Mouse (Mus musculus) liver, embryonic 14.5 days (tissue): ENCODE measurements around the gene Hsd17b12. TPM values are rescaled to one million over a fixed set of nuclear protein-coding genes. Genes with fewer than 3 reads are reported as not detected.

Source experiments
- ATAC-seq: fragments of 200-750 bp; cut with Nextera tagmentation; 2 replicates; pipeline ENCODE4 v1.8.0; 2017; ENCODE audit warnings: moderate number of reproducible peaks, mild to moderate bottlenecking, moderate library complexity; ENCODE audit not compliant: insufficient read depth
- DNase-seq, 3 experiments: peaks; one replicate each; pipeline ENCODE4 v3.0.0-alpha.2; 2012 to 2013; ENCODE audit warnings: low read depth in 3 of 3, low spot score in 3 of 3
- H3K27ac ChIP-seq: fragments of 300-500 bp; sonication (generic); 2 replicates; pipeline ENCODE4 v1.5.1; 2014; ENCODE audit warnings: moderate library complexity, mild to moderate bottlenecking, control low read depth, inconsistent platforms
- H3K27me3 ChIP-seq: fragments of 300-500 bp; sonication (generic); 2 replicates; pipeline ENCODE4 v1.6.1; 2014; ENCODE audit warnings: mild to moderate bottlenecking, low read length, moderate library complexity; ENCODE audit not compliant: control insufficient read depth, insufficient read depth
- H3K36me3 ChIP-seq: fragments of 300-500 bp; sonication (generic); replicated peaks from 2 replicates; pipeline ENCODE4 v1.6.1; 2014; ENCODE audit warnings: low read depth; ENCODE audit not compliant: control insufficient read depth, insufficient read depth
- H3K4me1 ChIP-seq, 2 experiments: fragments of 200-500 bp in 1 of 2; fragments of 300-500 bp in 1 of 2; sonication (generic) in 1 of 2; replicated peaks; 2 replicates each; pipeline ENCODE4 v1.6.1; 2012 to 2014; ENCODE audit warnings: antibody characterized with exemption in 1 of 2, inconsistent platforms in 1 of 2, low read length in 1 of 2; ENCODE audit not compliant: control insufficient read depth in 2 of 2, insufficient read depth in 2 of 2
- H3K4me2 ChIP-seq: fragments of 300-500 bp; sonication (generic); 2 replicates; pipeline ENCODE4 v1.6.1; 2014; ENCODE audit warnings: low read depth, mild to moderate bottlenecking, control low read depth, moderate library complexity
- H3K4me3 ChIP-seq, 2 experiments: fragments of 200-500 bp in 1 of 2; fragments of 300-500 bp in 1 of 2; sonication (generic) in 1 of 2; 2 replicates each; pipeline ENCODE4 v1.5.1; 2012 to 2014; ENCODE audit warnings: low read depth in 2 of 2, low read length in 2 of 2, mild to moderate bottlenecking in 2 of 2, control low read depth in 1 of 2, inconsistent platforms in 1 of 2, moderate library complexity in 1 of 2; ENCODE audit not compliant: insufficient read depth in 1 of 2
- H3K9ac ChIP-seq: fragments of 300-500 bp; sonication (generic); replicated peaks from 2 replicates; pipeline ENCODE4 v1.6.1; 2014; ENCODE audit warnings: mild to moderate bottlenecking, control low read depth, moderate library complexity
- H3K9me3 ChIP-seq: fragments of 300-500 bp; sonication (generic); 2 replicates; pipeline ENCODE4 v1.6.1; 2016; ENCODE audit warnings: low read length, mixed read lengths; ENCODE audit not compliant: control insufficient read depth
- CTCF ChIP-seq: IDR thresholded peaks from 2 replicates; pipeline ENCODE4 v1.5.1; 2016; ENCODE audit warnings: antibody characterized with exemption, low read depth, control low read depth
- EP300 ChIP-seq: IDR thresholded peaks from 2 replicates; pipeline ENCODE4 v1.6.1; 2016; ENCODE audit warnings: antibody characterized with exemption, low read depth
- WGBS: fragments of 180-500 bp; shearing (Covaris S2); extraction: QIAGEN DNeasy Blood & Tissue Kit; methylation state at CpG from one replicate; pipeline ENCODE4 v1.1.7; 2014; ENCODE audit not compliant: insufficient replicate concordance; 5-methylcytosine and 5-hydroxymethylcytosine counted together
- polyA plus RNA-seq, 2 experiments: library from polyadenylated mRNA; depleted of rRNA in 1 of 2; stranded (reverse) in 1 of 2; unstranded in 1 of 2; fragments of >200 nt; fragmentation: Nextera tagmentation in 1 of 2; extraction: Ambion mirVana in 1 of 2; gene quantifications; 2 replicates each; pipeline versions ENCODE4 v1.2.1 to v1.2.3; 2012 to 2014

Gene Hsd17b12
- polyA plus RNA-seq, 2 experiments, result 31.7 to 61.9 TPM

GRCm38 (mm10) chr2:94141293-94141692 lies 16.5 kb downstream of the Hsd17b12 start:
- 69% methylated on average over 3 of the region's 3 CpGs for WGBS
- DNase-seq (no peak), ATAC-seq (no peak)
- H3K9me3 ChIP-seq, result no peaks in the 10 kb centered on the region
- H3K27me3 ChIP-seq, result no peaks in the 10 kb centered on the region
- no peak overlapping the region for H3K4me3 ChIP-seq
- no peak overlapping the region for H3K4me2 ChIP-seq
- H3K9ac ChIP-seq, result no peak overlapping the region
- H3K4me1 ChIP-seq, result no peaks in the 10 kb centered on the region
- no peak overlapping the region for H3K27ac ChIP-seq
- H3K36me3 ChIP-seq, result no peaks in the 10 kb centered on the region
- TF ChIP-seq CTCF (no peak), EP300 (no peak)

- Histone ChIP-seq H3K4me2 (no peak overlapping the region), H3K9ac (no peak overlapping the region), H3K9me3 (no peaks in the 10 kb centered on the region), H3K36me3 (no peaks in the 10 kb centered on the region), H3K4me3 (no peak overlapping the region), H3K4me1 (no peaks in the 10 kb centered on the region), H3K27me3 (no peaks in the 10 kb centered on the region), H3K27ac (no peak overlapping the region)
- ATAC-seq (no peak), DNase-seq (no peak)
- WGBS, result 63% methylated on average over 3 of the region's 3 CpGs
- no peak for TF ChIP-seq EP300
- no peak for TF ChIP-seq CTCF
Observed at GRCm38 (mm10) chr2:94138469-94139390, 19.0 kb downstream of the Hsd17b12 start.

GRCm38 (mm10) chr2:94136837-94137236 lies 20.9 kb downstream of the Hsd17b12 start:
- Histone ChIP-seq H3K36me3 (no peaks in the 10 kb centered on the region), H3K27me3 (no peaks in the 10 kb centered on the region), H3K27ac (no peak overlapping the region), H3K4me3 (no peak overlapping the region), H3K4me2 (no peak overlapping the region), H3K9ac (no peak overlapping the region), H3K9me3 (no peaks in the 10 kb centered on the region), H3K4me1 (no peaks in the 10 kb centered on the region)
- no peak for DNase-seq
- WGBS, result 37% methylated on average over 3 of the region's 3 CpGs
- TF ChIP-seq CTCF (no peak), EP300 (no peak)
- no peak for ATAC-seq

- Histone ChIP-seq H3K4me3 (no peak overlapping the region), H3K9ac (no peak overlapping the region), H3K9me3 (no peaks in the 10 kb centered on the region), H3K27me3 (no peaks in the 10 kb centered on the region), H3K4me2 (no peak overlapping the region), H3K36me3 (no peaks in the 10 kb centered on the region), H3K4me1 (no peaks in the 10 kb centered on the region; a peak in 1 of 4 replicates), H3K27ac (no peak overlapping the region)
- 78% methylated on average over 3 of the region's 3 CpGs for WGBS
- DNase-seq (no peak), ATAC-seq (no peak)
- no peak for TF ChIP-seq CTCF
- no peak for TF ChIP-seq EP300
Observed at GRCm38 (mm10) chr2:94128496-94128895, 29.3 kb downstream of the Hsd17b12 start.

- no peak overlapping the region for H3K9ac ChIP-seq
Observed at GRCm38 (mm10) chr2:94122182-94123041, 35.4 kb downstream of the Hsd17b12 start.

More at GRCm38 (mm10) chr2:94122182-94123041, 35.4 kb downstream of the Hsd17b12 start:
- H3K4me2 ChIP-seq, result no peak overlapping the region
- H3K4me3 ChIP-seq, result no peak overlapping the region
- no peak overlapping the region for H3K27ac ChIP-seq
- H3K36me3 ChIP-seq, result no peaks in the 10 kb centered on the region
- no peak for TF ChIP-seq EP300
- no peak for TF ChIP-seq CTCF
- peaks cover 0 to 6% of the 10 kb centered on the region in 2 experiments; a peak in 2 of 4 replicates for H3K4me1 ChIP-seq
- no peaks in the 10 kb centered on the region for H3K9me3 ChIP-seq
- no peaks in the 10 kb centered on the region for H3K27me3 ChIP-seq
- WGBS, result 54% methylated on average over 7 of the region's 7 CpGs
- no peak for ATAC-seq
- no peak for DNase-seq
